Mouse (Mus musculus): ENCODE results near the gene Ilk. TPM values are rescaled to one million over a fixed set of nuclear protein-coding genes. Genes with fewer than 3 reads are reported as not detected.
"Not testable (repeated sequence)": the region's sequence is repeated elsewhere in the genome, so short reads cannot be mapped to it uniquely, and the experiment has no call there.

Ilk gene
- total RNA-seq (2021), result 150 and 158 TPM in 2 replicates
- long read RNA-seq, transcript Ilk-201 (13 exons, 1,795 nt), result major isoform, 112 of 152 reads
- long read RNA-seq, partial matches to known transcripts, result 22 of 152 reads
- long read RNA-seq, other reads (novel, unspliced or antisense), result 14 of 152 reads

- peak; percentile 92 for DNase-seq
Observed at GRCm38 (mm10) chr7:105736264-105736901, at the start of gene Ilk. Gene Ilk (plus strand): TSS chr7:105736592.

GRCm38 (mm10) chr7:105690875-105691274, 45.5 kb upstream of the Ilk start:
- no peak for DNase-seq

DNA sequence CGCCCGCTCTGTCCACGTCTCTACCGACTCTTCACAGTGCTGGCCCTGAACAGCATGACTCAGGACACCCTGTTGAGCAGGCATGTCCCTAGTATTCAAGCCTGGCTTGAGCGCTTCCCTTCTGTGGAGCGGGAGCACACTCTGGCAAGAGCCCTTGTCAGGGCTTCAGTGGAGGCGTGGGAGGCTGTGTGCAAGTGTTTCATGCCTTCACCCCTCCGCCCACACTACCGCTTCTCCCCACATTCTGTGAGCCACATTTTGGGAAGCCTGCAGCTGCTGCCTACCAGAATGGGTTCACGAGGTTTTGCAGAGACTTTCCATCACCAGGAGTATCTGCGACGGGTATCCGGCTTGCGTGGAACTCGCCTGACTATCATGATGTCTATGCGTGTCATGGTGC, 33.2 kb upstream of the Ilk start:
- DNase-seq, result no peak

GRCm38 (mm10) chr7:105703816-105704215, 32.6 kb upstream of the Ilk start:
- no peak for DNase-seq

DNA sequence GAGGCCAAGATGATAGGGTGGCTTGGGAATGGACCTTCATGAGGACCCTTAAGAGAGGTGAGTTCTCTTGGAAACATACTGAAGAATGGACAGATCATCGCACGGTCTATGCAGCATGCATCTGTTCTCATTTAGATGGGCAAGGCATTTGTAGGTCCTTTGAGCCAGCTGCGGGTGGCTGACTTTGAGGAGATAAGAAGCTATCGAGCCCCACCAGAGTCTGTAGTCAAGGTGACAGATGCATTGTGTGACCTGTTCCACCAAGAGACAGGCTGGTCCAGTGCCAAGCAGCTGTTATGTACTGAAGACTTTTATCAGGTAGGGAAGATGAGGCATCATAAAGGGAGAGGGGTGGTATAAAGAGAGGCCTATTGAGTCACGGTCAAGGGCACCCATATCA, 27.7 kb upstream of the Ilk start:
- no peak for DNase-seq

DNA sequence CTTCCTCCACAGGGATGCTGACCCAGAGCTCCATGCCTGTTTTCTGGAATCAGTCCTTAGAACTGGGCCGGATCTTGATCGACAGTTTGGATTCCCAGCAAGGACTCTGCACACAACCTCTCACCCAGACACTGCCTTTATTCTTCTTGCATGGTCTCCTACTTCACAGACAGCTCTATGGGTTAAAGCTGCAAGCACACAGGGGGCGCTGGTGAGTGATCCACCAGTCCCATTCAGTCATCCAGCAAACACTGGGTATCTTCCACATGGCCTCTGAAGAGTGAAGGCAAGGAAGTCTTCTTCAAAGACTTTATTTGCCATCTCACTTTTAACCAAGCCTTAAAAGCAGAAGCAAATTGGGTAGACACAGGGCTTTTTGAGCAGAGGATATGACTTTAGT, 21.0 kb upstream of the Ilk start:
- DNase-seq, result no peak

DNA sequence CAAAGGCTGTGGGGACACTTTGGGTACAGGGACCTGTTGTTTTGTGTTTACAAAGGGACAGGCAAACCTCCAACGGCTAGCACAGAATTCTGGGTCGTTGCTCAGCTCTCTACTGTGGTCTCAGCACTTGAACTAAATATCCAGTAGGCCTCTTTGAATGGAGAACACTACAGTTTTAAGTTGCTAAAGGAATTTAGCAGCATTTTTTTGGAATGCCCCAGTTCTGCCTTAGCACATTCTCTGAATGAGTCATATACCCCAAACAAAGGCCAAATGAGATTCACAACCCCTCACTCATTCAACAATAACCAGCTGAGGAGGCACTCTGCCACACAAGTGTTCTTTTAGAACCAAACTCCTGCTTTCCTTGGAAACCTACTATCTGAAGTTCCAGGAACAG, 14.5 kb upstream of the Ilk start:
- no peak for DNase-seq

GRCm38 (mm10) chr7:105726144-105726979, 10.0 kb upstream of the Ilk start:
- DNase-seq, result no peak

DNA sequence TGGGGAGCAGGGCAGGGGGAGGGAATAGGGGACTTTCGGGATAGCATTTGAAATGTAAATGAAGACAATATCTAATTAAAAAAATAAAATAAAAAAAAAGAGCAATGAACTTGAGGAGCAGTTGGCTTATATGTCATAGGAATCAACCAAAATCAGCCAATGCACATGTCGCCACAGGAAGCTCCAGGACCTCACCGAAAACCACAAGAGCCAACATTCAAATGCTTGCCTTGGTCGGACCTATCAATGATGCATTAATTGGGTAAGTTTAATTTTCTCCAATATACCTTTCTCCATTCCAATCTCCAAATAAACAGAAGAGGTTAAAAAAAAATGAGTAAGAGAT, 9.4 kb upstream of the Ilk start:
- DNase-seq, result no peak

DNA sequence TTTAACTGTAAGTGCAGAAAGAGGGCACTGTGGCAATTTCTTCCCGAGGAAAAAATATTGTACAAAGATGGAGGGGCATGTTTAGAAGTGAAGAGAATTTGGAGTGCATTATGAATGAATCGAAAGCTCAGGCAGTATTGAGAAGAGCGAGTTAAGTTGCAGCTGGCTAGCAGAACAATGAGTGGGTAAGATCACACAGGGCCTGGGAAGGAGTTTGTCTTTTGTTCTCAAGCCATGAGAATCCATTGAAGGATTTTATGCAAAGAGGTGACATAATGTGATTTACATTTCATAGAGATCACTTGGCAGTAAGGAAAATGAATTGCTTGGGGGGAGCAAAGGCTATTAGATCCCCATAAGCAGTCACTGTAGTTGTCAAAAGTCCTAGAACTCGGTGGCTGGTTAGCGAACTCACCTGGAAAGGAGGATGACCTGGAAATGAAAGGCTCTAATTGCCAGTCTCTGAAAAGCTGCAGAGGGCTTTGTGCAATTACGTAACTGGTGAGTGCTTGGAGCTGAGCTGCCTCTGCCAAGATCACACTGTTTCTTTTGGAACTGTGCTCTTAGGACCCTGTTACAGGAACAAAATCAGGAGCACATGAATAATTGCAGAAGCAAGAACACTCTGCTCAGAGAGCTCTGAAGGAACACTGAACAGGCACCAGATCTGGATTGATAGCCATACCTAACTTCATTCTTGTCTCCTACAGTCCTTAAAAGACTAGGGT, 7.5 kb upstream of the Ilk start:
- DNase-seq, result no peak

DNA sequence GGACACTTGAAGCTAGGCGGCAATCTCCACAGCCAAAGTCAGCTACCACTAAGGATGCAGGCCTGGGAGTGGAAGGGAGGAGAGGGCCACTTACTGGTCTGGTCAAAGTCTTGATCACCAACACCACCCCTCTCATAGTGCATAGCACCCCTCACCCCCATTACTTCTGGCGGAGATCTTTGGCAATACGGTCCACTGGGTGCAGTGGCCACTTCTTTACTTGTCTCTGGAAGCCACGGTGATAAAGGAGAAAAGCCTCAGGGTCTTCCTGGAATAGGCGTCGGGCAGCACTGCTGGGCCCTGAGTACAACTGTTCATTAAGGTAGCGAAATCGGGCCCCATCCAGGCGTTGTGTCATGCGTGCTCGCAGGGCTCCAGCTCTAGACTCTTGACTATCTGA, 2.6 kb upstream of the Ilk start:
- DNase-seq, result no peak

DNA sequence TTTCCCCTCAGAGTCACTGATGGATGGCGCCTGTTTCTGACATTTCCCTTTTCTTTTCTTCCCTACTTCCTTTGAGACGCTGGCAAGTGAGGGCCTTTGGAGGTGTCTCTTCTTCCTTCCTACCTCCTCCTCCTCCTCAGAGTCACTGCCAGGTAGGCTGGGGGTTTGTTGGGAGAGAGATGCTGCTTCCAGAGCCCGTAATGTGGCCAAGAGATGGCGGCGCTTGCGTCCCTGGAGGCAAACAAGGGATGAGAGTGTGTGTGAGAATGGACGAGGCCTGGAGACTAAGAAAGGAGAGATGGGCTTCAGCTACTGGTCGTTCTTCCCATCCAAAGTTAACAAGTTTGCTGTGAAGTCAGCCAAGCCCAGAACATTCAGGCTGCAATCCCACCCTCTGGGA, 1.6 kb upstream of the Ilk start:
- DNase-seq, result no peak

- DNase-seq, result not testable (repeated sequence)
Observed at GRCm38 (mm10) chr7:105735464-105735863, 928 bp upstream of the Ilk start.

DNA sequence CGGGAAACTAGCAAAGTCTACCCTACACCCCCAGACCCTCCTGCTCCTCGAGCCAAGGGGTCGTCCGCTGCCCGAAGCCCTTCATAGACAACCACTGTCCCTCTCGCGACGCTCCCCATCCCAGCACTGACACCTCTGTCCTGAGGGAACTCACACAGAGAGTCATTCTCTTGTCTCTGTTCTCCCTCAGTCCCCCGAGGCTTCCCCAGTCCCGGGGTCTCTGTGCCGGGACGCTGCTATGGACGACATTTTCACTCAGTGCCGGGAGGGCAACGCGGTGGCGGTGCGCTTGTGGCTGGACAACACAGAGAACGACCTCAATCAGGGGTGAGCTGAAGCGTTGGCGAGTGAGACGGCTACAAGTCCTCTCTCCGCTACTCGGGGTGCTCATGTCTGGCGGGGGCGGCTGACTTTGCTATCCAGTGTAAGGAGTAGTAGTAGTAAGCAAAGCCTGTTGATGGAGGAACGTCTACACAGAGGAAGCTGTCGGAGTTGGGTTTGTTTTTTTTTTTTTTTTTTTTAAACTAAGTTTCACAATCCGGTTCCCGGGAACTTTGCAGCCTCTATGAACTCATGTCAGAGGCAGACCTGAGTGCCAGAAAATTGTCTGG, 624 bp downstream of the Ilk start, which contains the start of gene Rrp8:
TSS of gene Rrp8 (minus strand) at position 475 of the 611 bp plus-strand sequence.
- peak; percentile 41 for DNase-seq

- no peak for DNase-seq
Observed at GRCm38 (mm10) chr7:105737648-105738047, 1.3 kb downstream of the Ilk start.

- no peak for DNase-seq
Observed at GRCm38 (mm10) chr7:105738286-105738685, 1.9 kb downstream of the Ilk start.

DNA sequence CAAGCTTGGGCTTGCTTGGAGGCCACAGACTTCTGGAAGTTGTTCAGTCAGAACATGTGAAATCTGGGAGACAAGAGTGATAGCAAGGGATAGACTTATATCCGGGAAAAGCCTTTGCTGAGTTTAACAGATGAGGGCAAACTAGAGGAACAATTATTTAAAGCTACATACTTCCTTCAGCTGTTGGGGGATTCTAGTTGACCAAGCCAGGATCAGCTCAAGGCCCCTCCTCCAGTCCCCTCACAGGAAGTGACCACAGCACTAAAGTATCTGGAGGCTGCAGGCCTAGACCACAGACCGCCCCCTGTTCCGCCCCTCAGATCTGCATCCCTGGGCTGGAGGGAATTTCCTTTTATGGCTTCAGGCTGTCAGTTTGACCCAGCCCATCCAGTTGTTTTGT, 2.6 kb downstream of the Ilk start:
- DNase-seq, result peak; percentile 39

GRCm38 (mm10) chr7:105740089-105740795, 3.9 kb downstream of the Ilk start:
- DNase-seq, result no peak

- no peak for DNase-seq
Observed at GRCm38 (mm10) chr7:105740851-105741250, 4.5 kb downstream of the Ilk start.

DNA sequence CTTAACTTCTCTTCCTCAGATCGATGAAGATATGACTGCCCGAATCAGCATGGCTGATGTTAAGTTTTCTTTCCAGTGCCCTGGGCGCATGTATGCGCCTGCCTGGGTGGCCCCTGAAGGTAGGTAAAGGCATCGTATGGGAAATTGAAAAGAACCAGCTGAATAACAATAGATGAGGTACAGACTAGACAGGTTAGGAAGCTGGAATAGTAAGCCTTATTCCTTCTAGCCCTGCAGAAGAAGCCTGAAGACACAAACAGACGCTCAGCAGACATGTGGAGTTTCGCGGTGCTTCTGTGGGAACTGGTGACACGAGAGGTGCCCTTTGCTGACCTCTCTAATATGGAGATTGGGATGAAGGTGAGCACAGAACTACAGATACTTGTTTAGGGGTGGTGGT, 5.6 kb downstream of the Ilk start:
- DNase-seq, result no peak

- DNase-seq, result not testable (repeated sequence)
Observed at GRCm38 (mm10) chr7:105742539-105743215, 6.3 kb downstream of the Ilk start.
